Mouse (Mus musculus): Measurements from ENCODE around the gene Gm49325. TPM values are rescaled to one million over a fixed set of nuclear protein-coding genes. Genes with fewer than 3 reads are reported as not detected.
A peak's percentile ranks its signal among the peaks of the same experiment; 100 is the strongest.

The Gm49325 gene
- polyA plus RNA-seq, 1 experiment from 2014 or later, result 5.1 TPM

GRCm38 (mm10) chr10:77616166-77616565, 10.2 kb downstream of the Gm49325 start:
- peaks cover 17% of the 10 kb centered on the region; the same call in 1 of the 2 replicates for H3K4me1 ChIP-seq
- peaks cover 80% of the 10 kb centered on the region for H3K36me3 ChIP-seq
- H3K27me3 ChIP-seq (replicated peaks), result no peaks in the 10 kb centered on the region
- no peak overlapping the region for H3K4me2 ChIP-seq
- H3K4me3 ChIP-seq, result no peak overlapping the region
- no peaks in the 10 kb centered on the region for H3K9me3 ChIP-seq (replicated peaks)
- 87% methylated on average over 9 of the region's 9 CpGs for WGBS (ENCODE audit: insufficient replicate concordance)
- ATAC-seq, result no peak
- no peak overlapping the region for H3K9ac ChIP-seq
- no peak overlapping the region for H3K27ac ChIP-seq

- H3K9ac ChIP-seq, result no peak overlapping the region
- no peaks in the 10 kb centered on the region for H3K27me3 ChIP-seq (replicated peaks)
- H3K4me3 ChIP-seq, result no peak overlapping the region
- WGBS (ENCODE audit: insufficient replicate concordance), result 86% methylated on average over 7 of the region's 7 CpGs
- peaks cover 72% of the 10 kb centered on the region for H3K36me3 ChIP-seq
- no peak overlapping the region for H3K27ac ChIP-seq
- no peaks in the 10 kb centered on the region for H3K9me3 ChIP-seq (replicated peaks)
- no peak overlapping the region for H3K4me2 ChIP-seq
- H3K4me1 ChIP-seq, result peaks cover 17% of the 10 kb centered on the region
- 0 out of 2 replicates have a peak, but pooled peaks have one; percentile 25 for ATAC-seq
Measured at GRCm38 (mm10) chr10:77616926-77617325, 10.9 kb downstream of the Gm49325 start.

- no peak for ATAC-seq
- Histone ChIP-seq H3K4me3 (peak overlapping the region; percentile 97), H3K27me3 (replicated peaks) (no peaks in the 10 kb centered on the region), H3K4me1 (peaks cover 45% of the 10 kb centered on the region), H3K36me3 (peaks cover 48% of the 10 kb centered on the region), H3K4me2 (peak overlapping the region; percentile 83), H3K9ac (peak overlapping the region; percentile 99), H3K27ac (peak overlapping the region; percentile 96), H3K9me3 (replicated peaks) (no peaks in the 10 kb centered on the region)
- 65% methylated on average over 8 of the region's 8 CpGs for WGBS (ENCODE audit: insufficient replicate concordance)
Measured at GRCm38 (mm10) chr10:77621546-77621945, 15.5 kb downstream of the Gm49325 start.

GRCm38 (mm10) chr10:77622055-77622988, 16.3 kb downstream of the Gm49325 start, which contains the start of gene Ube2g2:
TSS of gene Ube2g2 (plus strand) at chr10:77622275.
- Histone ChIP-seq H3K27me3 (replicated peaks) (no peaks in the 10 kb centered on the region), H3K4me2 (peak within 1 kb of the TSS; percentile 83), H3K27ac (peak within 1 kb of the TSS; percentile 96), H3K36me3 (peaks cover 44% of the 10 kb centered on the region), H3K4me1 (peaks cover 50% of the 10 kb centered on the region), H3K4me3 (peak within 1 kb of the TSS; percentile 97), H3K9me3 (replicated peaks) (no peaks in the 10 kb centered on the region), H3K9ac (peak within 1 kb of the TSS; percentile 99)
- WGBS (ENCODE audit: insufficient replicate concordance), result under 1% methylated on average over 90 of the region's 96 CpGs
- ATAC-seq, result peak; percentile 94

GRCm38 (mm10) chr10:77623069-77623492, 17.1 kb downstream of the Gm49325 start:
- ATAC-seq, result no peak
- Histone ChIP-seq H3K4me2 (peak overlapping the region; percentile 83), H3K9me3 (replicated peaks) (no peaks in the 10 kb centered on the region), H3K36me3 (peaks cover 37% of the 10 kb centered on the region), H3K4me1 (peaks cover 53% of the 10 kb centered on the region), H3K27me3 (replicated peaks) (no peaks in the 10 kb centered on the region), H3K4me3 (peak overlapping the region; percentile 97), H3K27ac (peak overlapping the region; percentile 96), H3K9ac (peak overlapping the region; percentile 99)
- WGBS (ENCODE audit: insufficient replicate concordance), result 15% methylated on average over 8 of the region's 8 CpGs

- no peaks in the 10 kb centered on the region for H3K9me3 ChIP-seq (replicated peaks)
- no peaks in the 10 kb centered on the region for H3K27me3 ChIP-seq (replicated peaks)
- H3K4me2 ChIP-seq, result peak overlapping the region; percentile 83
- H3K4me1 ChIP-seq, result peaks cover 61% of the 10 kb centered on the region
- H3K4me3 ChIP-seq, result peak overlapping the region; percentile 97
- WGBS (ENCODE audit: insufficient replicate concordance), result 87% methylated on average over 10 of the region's 10 CpGs
- peak overlapping the region; percentile 99 for H3K9ac ChIP-seq
- no peak for ATAC-seq
- no peak overlapping the region for H3K27ac ChIP-seq
- H3K36me3 ChIP-seq, result peaks cover 35% of the 10 kb centered on the region
Measured at GRCm38 (mm10) chr10:77623639-77624400, 17.8 kb downstream of the Gm49325 start.

- ATAC-seq, result no peak
- Histone ChIP-seq H3K36me3 (peaks cover 35% of the 10 kb centered on the region), H3K9ac (no peak overlapping the region), H3K27me3 (replicated peaks) (no peaks in the 10 kb centered on the region), H3K9me3 (replicated peaks) (no peaks in the 10 kb centered on the region), H3K4me1 (peaks cover 62% of the 10 kb centered on the region), H3K4me2 (peak overlapping the region; percentile 83), H3K4me3 (no peak overlapping the region), H3K27ac (no peak overlapping the region)
- 68% methylated on average over 7 of the region's 7 CpGs for WGBS (ENCODE audit: insufficient replicate concordance)
Measured at GRCm38 (mm10) chr10:77624570-77624995, 18.6 kb downstream of the Gm49325 start.

GRCm38 (mm10) chr10:77626036-77626435, 20.0 kb downstream of the Gm49325 start:
- Histone ChIP-seq H3K9ac (no peak overlapping the region; the same call in 1 of the 2 replicates), H3K27me3 (replicated peaks) (no peaks in the 10 kb centered on the region), H3K9me3 (replicated peaks) (no peaks in the 10 kb centered on the region), H3K4me1 (peaks cover 68% of the 10 kb centered on the region), H3K4me2 (no peak overlapping the region), H3K36me3 (peaks cover 46% of the 10 kb centered on the region), H3K4me3 (no peak overlapping the region), H3K27ac (no peak overlapping the region)
- WGBS (ENCODE audit: insufficient replicate concordance), result 76% methylated on average over 7 of the region's 7 CpGs
- ATAC-seq, result no peak

GRCm38 (mm10) chr10:77626591-77626990, 20.6 kb downstream of the Gm49325 start:
- no peaks in the 10 kb centered on the region for H3K27me3 ChIP-seq (replicated peaks)
- H3K4me2 ChIP-seq, result no peak overlapping the region
- WGBS (ENCODE audit: insufficient replicate concordance), result 44% methylated on average over 7 of the region's 7 CpGs
- no peak overlapping the region for H3K9ac ChIP-seq
- H3K4me3 ChIP-seq, result no peak overlapping the region
- no peak for ATAC-seq
- no peaks in the 10 kb centered on the region for H3K9me3 ChIP-seq (replicated peaks)
- 0 out of 2 replicates have a peak overlapping the region, but pooled peaks have one; percentile 15 for H3K27ac ChIP-seq
- peaks cover 52% of the 10 kb centered on the region for H3K36me3 ChIP-seq
- peaks cover 63% of the 10 kb centered on the region for H3K4me1 ChIP-seq

- Histone ChIP-seq H3K4me2 (no peak overlapping the region), H3K27ac (no peak overlapping the region), H3K9ac (no peak overlapping the region), H3K27me3 (replicated peaks) (no peaks in the 10 kb centered on the region), H3K36me3 (peaks cover 59% of the 10 kb centered on the region), H3K9me3 (replicated peaks) (no peaks in the 10 kb centered on the region), H3K4me1 (peaks cover 60% of the 10 kb centered on the region), H3K4me3 (no peak overlapping the region)
- 34% methylated on average over 2 of the region's 2 CpGs for WGBS (ENCODE audit: insufficient replicate concordance)
- ATAC-seq, result peak; percentile 53; the same call in 1 of the 2 replicates
Measured at GRCm38 (mm10) chr10:77627497-77627896, 21.5 kb downstream of the Gm49325 start.

- Histone ChIP-seq H3K36me3 (peaks cover 71% of the 10 kb centered on the region), H3K9ac (no peak overlapping the region), H3K4me2 (no peak overlapping the region), H3K4me3 (no peak overlapping the region), H3K9me3 (replicated peaks) (no peaks in the 10 kb centered on the region), H3K4me1 (peaks cover 47% of the 10 kb centered on the region), H3K27me3 (replicated peaks) (no peaks in the 10 kb centered on the region), H3K27ac (no peak overlapping the region)
- no peak for ATAC-seq
- 74% methylated on average over 3 of the region's 3 CpGs for WGBS (ENCODE audit: insufficient replicate concordance)
Measured at GRCm38 (mm10) chr10:77629163-77629562, 23.2 kb downstream of the Gm49325 start.
